Mouse (Mus musculus) monocyte, adult 2 months (primary cell): ENCODE measurements around the gene Strip2.

Source experiments
- DNase-seq, 2 experiments: peaks; one replicate each; pipeline ENCODE4 v3.0.0; 2022; ENCODE audit warnings: low spot score in 2 of 2, low read depth in 1 of 2

Gene Strip2

DNA sequence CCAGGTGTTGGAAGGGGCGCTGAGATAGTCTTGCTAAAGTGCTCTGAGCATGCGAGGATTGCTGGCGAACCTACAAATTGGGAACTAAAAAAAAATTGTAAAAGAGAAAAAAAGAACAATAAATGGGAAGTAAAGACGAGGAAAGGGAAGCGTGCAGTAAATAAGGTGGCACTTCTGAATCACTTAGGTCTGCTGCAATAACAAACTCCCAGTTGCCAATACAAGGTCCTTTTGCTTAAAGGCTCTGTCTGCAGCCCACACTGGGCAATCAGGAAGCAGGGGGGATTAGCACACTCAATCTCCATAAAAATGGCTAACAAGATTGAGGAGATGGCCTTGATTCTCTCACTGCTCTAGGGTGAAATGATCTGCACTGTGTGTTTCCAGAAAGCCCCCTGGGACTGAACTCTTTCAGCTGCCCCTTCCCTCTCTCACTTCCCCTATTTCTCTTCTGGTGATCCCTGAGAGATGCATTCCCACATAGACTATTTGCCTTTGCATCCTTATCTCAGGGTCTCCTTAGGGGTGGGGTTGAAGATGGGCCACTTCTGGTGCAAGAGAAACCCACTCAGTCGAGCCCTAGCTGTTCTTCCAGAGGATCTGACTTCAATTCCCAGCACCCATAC, 8.9 kb downstream of the Strip2 start:
- no peak for DNase-seq

DNA sequence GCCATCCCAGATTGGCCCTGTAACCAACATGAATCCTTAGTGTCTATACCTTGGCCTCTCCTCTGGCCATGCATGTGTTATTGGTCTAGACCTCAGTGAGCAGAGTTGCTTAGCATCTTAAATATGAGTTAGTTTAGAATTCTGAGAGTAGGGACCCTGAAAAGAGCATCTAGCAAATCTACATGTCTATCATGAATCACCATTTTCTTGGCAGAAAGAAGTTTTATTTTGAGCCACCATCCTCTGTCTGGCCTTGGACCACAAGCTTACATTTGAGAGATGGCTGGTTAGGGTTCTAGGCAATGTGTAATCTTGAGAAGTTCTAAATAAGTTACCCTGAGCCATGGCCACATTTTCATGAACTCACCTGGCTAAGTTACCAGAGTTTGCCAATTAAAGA, 13.3 kb downstream of the Strip2 start:
- no peak for DNase-seq

DNA sequence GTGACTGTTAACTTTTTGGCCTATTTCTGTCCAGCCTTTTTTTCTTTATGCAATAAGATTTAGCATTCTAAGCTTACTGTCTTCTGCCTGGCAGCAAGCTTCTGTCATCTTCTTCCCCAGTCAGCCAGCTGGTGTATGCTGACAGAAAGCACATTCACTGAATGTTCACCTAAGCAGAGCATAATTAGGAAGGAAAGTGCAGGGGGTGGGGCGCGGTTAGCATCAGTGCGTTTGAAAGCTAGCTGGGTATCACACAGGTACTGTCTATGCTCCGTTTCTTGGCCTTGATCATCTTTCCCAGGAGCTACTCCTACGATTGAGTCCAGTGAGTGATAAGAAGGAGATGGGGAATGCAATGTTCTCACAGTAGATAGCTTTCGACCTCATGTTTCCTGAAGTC, 13.9 kb downstream of the Strip2 start:
- DNase-seq: no peak

DNA sequence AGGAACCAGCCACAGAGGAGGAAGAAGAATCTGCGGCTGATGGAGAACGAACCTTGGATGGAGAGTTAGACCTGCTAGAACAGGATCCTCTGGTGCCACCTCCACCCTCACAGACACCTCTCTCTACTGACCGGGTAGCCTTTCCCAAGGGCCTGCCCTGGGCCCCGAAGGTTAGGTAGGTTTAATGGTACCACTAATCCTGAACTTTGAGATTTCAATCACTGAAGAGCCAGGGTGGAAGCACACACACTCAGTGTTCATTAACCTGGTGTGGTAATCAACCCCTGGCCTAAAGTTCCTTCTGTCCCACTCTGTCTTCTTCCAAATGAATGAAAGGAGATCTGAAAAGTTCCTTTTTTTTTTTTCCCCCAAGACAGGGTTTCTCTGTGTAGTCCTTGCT, 14.4 kb downstream of the Strip2 start:
- DNase-seq: no peak

DNA sequence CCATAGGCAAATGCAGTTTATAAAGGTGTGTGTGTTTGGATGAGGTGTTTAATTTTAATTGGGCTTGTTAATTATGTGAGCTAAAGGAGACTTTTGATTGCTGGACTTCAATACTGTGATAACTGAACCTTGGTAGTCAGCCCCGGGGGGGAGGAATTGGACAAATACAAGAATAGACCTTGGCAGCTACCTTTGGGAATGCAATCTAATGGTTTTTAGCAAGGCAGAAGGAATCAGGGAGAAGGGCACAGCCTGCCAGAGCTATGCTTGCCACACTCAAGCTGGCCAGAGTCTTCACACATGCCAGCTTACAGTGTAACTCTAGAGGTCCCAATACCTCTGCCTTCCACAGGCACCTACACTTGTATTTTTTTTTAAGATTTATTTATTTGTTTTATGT, 18.9 kb downstream of the Strip2 start:
- DNase-seq: no peak

DNA sequence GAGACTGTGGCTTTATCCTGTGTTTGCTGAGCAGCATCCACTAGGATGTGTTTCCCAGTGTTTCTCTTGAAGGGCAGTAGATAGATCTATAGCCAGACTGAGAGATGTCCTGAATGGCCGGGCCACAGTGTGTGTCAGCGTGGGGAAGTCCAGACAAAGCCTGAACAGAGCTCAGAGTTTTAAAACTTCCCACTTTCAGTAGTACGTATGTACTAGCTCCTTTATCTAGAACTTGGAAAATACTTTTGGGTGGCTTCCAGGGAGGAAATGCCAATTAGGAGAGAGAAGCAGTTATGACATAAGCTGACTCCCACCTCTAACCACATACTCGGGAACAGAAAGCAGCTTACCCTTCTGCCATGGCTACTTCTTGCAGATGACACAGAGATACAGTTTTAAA, 23.6 kb downstream of the Strip2 start:
- no peak for DNase-seq

DNA sequence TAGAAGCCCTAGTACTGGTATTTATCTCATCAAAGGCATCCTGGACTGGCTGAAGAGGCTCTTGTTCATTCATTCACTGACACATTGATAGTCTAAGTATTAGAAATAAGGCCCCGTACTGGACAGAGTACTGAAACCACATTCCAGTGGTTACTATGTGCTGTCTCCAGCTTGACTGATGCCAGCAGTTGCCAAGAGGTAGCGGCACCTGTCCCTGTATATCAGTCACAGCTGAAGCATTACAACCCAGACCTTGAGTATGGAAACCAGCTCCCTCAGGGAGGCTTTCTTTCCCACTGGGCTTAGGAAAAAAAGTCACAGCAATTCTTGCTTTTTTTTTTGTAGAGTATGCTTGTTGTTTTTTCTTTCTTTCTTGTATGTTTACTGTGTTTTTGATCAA, 24.2 kb downstream of the Strip2 start:
- DNase-seq: no peak

DNA sequence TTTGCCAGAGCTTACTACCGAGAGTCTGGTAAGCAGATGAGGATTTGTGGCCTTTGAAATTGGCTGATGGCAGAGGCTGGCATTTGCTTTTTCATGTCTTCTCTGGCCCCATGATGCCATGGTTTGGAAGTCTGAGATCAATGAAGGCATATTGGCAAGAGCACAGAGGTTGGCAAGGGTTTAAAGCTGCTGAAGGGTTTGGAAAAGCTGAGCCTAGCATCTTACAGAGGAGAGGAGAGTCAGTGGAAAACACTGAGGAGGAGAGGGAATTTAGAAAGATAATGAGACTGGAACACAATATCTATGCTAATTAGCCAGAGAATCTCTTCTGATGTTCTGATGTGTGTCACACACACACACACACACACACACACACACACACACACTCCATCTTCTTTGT, 27.7 kb downstream of the Strip2 start:
- no peak for DNase-seq

DNA sequence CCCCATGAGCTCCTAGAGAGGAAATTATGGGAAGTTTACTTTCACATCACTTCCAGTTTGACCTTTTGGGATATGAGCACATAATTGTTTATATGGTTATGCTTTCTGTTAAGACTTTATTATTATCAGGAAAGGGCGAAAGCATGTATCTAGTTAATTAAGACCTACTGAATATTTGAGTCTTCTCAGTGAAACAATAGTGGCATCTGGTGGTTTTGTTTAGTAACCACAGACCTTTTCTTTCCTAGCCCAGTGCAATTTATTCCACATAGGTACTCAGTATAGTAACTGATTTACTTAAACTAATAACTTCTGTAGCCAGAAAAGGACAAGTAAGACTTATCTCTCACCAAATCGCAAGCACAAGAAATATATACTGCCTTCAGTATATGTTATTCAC, 29.8 kb downstream of the Strip2 start:
- DNase-seq: no peak

DNA sequence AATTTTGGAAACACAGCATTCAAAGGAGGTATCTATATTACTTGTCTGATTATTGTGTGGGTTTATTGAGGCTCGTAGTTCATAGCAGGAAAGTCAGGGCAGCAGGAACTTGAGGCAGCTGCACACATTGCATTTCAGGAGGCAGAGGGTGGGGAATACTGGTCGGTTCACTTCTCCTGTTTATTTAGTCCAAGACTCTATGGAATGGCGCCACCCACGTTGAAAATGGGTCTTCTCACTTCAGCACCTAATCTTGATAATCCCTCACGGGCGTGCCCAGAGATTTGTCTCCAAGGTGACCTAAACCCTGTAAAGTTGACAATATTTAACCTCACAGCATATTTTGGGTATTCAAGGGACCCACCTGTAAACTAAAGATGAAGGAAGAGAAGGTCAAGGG, 31.0 kb downstream of the Strip2 start:
- no peak for DNase-seq

DNA sequence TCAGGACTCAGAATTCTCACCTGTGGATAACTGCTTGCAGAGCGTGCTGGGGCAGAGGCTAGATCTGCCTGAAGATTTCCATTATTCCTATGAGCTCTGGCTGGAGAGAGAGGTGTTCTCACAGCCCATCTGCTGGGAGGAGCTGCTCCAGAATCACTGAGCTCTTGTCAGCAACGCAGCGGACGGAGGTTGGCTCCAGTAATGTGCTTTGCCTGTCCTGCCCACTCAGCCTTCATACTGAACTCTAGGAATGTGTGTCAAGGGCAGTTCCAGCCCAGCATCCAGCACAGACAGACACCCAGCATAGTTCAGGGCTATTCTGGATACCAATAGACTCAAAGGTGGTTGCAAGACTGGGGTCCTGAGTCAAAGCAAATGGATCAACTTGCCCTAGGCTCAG, 39.9 kb downstream of the Strip2 start:
- no peak for DNase-seq

DNA sequence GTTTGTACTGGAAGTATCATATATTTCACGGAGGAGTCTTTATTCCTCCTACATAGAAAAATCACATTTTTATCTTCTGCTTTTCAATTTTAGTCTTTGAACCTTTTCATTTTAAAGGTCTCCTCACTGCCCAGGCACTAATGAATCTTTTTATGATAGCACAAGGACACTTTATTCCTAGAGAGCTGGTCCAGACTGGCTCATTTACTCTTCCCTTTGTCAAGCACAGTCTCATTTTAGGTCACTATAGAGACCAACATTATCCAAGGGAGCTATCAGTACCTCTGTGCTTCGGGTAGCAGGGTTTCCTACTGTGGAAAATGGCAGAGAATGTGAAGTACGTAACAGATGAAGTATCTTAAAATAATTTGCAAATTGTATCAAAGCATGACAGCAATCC, 41.9 kb downstream of the Strip2 start:
- DNase-seq: no peak

DNA sequence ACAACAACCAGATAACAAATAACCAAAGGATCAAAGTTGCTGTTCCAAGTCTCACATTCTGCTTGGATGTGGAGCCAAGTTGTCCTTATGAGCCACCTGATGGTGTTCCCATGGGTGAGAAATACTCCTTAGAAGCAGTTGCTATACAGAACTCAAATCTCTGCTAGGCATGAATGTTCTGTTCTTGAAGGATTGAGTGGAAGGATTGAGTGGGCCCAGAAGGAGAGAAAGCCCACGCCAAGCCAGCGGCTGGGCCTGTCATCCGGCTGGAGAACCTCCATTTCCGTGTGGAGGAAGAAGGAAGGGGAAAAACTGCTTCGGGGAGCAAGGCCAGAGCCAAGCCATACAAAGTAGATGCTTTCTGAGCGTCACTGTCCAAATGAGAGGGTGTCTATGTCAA, 44.3 kb downstream of the Strip2 start:
- no peak for DNase-seq

DNA sequence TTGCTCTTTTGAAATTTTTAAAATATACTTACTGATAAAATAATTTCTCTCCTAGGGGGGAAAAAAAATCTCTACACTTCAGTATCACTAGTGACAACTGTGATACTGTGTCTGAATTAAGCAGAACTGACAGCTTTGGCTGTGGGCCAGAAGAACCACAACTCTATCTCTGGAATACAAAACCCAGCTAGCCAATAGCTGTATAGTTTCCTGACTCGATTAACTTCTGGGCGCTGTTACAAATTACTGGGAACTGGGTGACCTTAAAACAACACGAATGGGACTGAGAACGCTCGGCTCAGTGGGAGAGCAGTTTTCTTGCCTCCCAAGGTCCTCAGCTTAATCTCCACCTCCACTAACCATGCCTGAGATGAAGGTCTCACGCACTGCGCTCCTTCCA, 51.1 kb downstream of the Strip2 start:
- no peak for DNase-seq

DNA sequence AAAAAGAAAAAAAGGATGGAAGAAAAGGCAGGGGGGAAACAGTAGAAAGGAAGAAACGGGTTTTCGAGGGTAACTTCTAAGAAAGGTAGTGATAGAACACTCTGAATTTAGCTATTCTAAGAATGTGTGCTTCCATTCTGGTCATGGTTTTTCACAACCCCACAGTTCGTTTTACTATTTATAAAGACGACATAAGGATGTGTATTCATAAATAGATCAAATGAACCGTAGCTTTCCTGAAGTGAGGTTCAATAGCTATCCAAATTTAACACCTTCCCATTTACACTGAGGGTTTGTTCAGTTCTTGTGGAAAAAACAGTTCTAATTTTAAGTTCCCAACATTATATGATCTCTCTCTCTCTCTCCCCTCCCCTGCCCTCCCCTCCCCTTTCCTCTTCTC, 56.5 kb downstream of the Strip2 start:
- no peak for DNase-seq

DNA sequence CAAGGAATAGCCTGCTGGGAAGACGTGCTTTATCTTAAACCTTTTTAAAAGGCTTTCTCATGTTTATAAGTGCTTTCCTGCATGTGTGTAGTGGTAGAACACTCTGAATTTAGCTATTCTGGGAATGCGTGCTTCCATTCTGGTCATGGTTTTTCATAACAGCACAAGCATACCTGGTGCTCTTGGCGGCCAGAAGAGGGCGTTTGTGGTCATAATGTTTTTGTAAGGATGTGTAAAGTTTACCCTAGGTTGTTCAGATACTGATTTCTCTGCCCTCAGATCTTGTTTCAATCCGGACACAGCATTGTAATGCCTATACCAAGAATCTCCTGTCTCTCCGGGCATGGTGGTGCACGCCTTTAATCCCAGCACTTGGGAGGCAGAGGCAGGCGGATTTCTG, 58.0 kb downstream of the Strip2 start:
- no peak for DNase-seq

DNA sequence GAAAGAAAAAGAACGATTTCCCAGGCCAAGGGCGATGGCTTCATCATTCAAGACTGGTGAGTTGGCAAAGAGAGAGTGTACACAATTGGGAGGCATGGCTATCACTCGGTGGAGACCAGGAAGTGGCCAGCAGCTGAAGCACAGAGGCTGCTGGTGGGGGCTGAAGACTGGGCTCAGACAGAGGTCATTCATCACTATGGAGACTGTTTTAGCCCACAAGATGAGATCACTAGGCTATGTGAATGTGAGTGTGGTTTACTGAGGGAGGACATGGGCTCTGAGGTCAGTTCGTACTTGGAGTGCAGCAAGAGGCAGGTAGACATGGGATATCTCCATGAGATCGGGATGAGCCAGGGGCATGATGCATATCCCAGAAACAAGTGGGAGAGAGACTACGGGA, 63.6 kb downstream of the Strip2 start:
- no peak for DNase-seq

DNA sequence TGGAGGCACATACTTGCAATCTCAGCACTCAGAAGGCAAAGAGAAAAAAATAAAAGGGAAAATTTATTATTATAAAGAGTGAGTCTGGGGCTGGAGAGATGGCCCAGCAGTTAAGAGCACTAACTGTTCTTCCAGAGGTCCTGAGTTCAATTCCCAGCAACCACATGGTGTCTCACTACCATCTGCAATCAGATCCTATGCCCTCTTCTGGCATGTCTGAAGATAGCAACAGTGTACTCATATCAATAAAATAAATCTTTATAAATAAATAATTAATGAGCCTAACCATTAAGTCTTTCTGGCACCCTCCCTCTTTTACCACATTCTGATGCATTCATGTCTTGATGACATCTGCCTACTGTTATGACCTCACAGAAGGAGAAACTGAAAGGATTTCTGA, 65.0 kb downstream of the Strip2 start:
- DNase-seq: no peak

DNA sequence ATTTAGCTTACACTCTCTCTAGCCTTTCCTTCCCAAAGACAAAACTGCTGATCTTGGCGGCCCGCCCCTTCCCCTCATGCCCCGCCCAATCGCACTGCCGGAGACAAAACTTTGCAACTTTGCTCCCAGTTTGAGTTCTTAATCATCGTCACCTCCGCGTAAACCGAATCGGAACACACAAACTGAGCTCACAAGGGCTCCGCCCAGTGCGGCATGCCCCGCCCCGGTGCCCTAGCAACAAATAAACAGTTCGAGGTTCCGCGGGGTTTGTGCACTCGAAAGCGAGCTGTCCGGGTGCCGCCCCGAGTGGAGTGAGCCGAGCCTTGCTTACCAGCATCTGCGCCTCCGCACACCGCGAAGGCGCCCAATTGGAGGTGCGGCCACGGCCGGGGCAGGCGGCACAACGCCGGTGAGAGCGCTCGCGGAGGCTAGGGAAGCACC, 68.3 kb downstream of the Strip2 start:
- peak; percentile 92 to 94 for DNase-seq

DNA sequence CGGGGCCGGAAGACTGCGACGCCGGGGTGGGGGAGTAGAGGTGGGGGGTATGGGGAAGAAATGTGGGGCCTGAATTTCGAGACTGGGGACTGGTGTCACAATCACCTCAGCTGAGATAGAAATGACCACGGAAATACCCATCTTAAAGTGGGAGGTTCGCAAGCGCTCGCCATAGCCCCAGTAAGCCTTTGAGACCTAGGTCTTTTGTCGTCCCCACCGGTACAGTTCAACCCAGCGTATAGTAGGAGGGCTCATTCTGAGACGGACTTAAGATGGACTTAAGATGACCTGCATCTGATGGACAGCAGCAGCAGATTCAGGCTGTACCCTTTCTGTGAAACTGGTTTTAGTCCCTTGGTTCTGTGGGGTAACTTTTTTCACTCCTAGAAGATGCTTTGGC, 68.7 kb downstream of the Strip2 start:
- no peak for DNase-seq

DNA sequence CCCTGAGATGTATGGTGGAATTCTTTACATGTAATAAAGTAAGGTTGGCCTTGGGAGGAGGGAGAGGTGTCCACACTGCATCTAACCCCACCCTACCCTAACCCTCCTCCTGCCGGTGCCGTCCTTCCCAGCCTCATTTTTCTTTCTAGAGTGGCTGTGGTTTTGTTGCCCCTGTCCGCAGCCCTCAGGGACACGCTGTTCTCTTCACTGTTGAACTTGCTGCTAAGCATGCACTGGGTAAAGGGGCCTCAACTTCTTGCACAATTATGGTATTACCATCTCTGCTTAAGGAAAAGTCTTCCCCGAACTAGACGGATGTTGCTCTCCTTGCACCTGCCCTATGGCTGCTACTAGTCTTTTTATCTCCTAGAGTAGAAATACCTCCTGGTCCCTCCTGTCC, 69.2 kb downstream of the Strip2 start:
- no peak for DNase-seq

DNA sequence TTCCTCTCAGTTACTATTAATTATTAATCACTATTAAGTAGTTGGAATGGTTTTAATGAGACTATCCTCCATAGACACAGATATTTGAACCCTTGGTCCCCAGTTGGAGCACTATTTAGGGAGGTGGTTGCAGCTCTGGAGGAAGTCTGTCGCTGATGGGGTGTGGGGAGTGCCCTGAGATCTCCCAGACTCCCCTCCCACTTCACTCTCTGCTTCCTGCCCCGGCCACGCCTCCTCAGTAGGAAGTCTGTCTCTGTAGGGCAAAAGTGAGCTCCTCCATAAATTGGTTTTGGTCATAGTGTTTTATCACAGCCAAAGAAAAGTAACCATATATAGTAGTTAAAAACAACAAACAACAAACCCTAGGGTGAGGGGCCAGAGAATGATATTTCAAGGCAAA, 70.4 kb downstream of the Strip2 start:
- DNase-seq: no peak

DNA sequence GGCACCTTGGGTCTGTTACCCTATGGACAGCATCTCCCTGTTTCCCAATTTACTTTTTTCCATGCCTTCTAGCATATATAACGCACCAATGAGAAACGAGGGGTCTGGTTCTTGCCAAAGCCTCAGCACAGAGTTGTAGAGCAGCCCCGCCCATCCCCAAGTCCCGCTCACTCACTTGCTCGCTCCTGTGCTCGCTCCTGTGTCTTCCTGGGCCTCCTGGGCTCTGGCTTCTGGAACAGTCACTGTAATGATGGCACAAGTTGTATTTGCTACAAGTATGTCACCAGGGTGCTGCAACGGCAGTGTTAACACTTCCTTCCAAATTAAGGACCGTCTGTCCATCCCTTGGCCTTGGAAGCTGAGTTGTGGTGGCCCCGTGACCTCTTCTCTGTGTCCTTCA, 81.3 kb downstream of the Strip2 start:
- no peak for DNase-seq

DNA sequence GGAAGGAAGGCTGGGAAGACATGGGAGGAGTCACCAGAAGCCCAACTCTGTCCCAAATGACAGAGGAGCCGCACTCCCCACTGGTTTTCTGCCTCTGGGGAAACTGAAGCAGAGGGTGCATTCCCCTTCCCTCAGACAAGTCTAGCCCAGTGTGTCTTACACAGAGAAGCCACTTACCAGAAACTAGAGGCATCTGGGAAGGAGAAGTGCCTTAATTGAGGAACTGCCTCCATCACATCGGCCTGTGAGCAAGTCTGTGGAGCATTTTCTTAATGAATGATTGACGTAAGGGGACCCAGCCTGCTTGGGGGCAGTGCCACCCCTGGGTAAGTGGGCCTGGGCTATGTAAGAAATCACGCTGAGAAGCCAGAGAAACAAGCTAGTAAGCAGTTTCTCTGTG, 82.0 kb downstream of the Strip2 start:
- no peak for DNase-seq
